Mouse (Mus musculus): Measurements from ENCODE around the gene Fitm1.

Gene Fitm1

DNA sequence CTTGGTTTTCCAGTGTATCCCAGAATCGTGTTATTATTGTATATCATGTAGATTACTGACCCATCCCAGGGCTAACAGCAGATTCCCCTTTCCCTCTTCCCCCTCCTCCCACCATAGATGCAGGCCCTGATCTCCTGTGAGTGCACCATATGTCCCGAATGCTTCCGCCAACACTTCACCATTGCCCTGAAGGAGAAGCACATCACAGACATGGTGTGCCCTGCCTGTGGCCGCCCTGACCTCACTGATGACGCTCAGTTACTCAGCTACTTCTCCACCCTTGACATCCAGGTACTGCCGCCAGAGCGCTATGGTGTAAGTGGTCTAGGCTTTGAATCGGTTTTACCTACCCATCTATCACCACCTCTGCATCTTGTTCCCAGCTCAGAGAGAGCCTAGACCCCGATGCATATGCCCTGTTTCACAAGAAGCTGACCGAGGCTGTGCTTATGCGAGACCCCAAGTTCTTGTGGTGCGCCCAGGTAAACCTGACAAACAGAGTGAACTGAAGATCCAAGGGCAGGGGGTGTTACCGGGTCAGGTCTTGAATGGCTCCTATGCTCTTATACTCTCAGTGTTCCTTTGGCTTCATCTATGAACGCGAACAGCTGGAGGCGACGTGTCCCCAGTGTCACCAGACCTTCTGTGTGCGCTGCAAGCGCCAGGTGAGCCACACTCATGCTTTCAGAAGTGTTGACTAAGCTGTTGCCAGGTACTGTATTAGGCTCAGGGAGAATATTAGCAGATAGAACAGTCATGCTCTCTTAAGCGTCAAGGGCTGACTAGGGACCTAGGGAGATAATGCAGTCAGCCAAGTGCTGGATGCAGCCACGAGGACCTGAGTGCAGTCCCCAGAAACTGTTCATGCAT is 23.3 kb downstream of the Fitm1 start:
- DNase-seq (ENCODE audit: low spot score) = no peak

DNA sequence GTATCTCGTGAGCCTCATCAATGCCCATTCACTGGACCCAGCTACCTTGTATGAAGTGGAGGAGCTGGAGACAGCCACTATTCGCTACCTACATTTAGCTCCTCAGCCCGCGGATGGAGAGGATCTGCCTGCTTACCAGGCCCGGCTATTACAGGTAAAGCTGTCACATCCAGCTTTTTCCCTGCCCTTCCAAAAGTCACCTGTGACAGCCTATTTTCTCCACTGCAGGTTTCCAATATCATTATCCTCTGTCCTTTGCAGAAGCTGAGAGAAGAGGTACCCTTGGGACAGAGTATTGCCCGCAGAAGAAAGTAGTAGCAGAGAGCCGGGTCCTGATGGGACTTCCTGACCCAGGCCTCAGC is 27.8 kb downstream of the Fitm1 start, which contains the start of gene Irf9:
TSS of gene Irf9 (plus strand) at position 301 of the 362 bp plus-strand sequence.
- DNase-seq (ENCODE audit: low spot score) = no peak

DNA sequence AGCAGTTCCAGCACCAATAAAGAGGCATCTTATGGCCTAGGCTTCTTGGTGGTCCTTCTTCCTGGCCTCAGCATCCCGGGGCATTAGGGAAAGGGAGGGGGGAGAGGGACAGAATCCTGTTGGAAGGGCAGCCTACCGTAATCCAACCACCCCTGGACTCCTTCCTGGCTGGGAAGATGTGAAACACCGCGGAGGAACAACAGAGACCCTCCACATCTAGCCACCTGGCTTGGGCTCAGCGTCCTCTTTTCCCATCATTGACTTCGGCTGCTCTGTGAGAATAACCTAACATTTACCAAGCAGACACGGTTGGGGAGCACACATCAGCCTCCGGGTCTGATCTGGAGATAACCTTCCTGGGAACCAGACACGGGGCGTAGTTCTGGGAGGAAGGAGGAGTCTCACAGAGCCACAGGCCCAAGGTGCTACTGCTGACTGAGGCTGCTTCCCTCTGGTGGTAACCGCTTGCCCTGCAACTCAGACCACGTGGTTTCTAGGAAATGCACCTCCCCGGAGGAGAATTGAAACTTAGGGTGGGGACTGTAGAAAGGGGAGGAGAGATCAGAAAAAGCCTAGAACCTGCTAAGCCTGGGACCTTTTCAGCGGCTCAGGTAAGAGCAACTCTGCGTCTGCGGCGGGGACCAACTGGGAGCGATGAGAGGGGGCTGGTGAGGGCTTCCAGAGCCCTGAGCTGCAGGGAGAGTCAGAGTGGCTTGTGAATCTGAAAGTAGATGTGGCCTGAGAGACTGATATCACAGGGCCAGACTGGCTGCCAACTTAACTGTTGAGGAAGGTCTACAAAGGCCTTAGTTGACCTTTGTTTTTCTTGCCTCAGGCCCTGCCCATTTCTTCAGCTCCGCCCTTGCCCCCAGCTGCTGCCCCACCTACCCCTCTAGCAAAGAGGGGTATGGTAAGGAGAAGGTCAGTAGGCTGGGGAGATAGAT is 28.5 kb downstream of the Fitm1 start:
- peak; percentile 84 for DNase-seq (ENCODE audit: low spot score)

DNA sequence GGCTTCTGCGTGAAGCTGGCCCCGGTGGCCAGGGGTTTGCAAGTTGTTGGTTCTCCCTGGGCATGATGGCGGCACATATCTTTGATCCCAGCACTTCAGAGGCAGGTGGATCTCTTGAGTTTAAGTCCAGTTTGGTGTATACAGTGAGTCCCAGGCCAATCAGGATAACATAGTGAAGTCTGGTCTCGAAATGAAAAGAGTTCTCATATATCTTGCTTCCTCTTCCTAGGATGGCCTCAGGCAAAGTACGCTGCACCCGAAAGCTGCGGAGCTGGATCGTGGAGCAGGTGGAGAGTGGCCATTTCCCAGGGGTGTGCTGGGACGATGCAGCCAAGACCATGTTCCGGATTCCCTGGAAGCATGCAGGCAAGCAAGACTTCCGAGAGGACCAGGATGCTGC is 29.4 kb downstream of the Fitm1 start:
- no peak for DNase-seq (ENCODE audit: low spot score)

DNA sequence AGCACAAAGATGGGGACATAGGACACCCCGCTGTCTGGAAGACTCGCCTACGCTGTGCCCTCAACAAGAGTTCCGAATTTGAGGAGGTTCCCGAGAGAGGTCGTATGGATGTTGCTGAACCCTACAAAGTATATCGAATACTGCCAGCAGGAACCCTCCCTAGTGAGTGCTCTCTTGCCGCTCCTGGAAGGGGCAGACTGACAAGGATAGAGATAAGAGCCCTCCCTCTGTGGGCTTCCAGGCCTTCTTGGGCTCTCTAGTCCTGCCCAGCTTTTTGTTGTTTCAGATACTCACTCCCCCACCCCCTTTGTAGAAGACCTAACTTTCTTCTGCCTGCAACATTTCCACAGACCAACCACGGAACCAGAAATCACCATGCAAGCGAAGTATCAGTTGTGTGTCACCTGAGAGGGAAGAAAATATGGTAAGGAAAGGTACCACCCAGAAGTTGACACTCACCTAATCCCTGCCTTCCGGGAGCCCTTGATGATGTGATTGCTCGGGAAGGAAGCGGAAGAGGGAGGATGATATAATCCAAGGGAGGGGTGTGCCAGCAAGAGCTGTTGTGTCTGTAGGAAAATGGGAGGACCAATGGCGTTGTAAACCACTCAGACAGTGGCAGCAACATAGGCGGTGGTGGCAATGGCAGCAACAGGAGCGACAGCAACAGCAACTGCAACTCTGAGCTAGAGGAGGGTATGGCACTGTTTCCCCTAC is 30.5 kb downstream of the Fitm1 start:
- DNase-seq (ENCODE audit: low spot score) = no peak

DNA sequence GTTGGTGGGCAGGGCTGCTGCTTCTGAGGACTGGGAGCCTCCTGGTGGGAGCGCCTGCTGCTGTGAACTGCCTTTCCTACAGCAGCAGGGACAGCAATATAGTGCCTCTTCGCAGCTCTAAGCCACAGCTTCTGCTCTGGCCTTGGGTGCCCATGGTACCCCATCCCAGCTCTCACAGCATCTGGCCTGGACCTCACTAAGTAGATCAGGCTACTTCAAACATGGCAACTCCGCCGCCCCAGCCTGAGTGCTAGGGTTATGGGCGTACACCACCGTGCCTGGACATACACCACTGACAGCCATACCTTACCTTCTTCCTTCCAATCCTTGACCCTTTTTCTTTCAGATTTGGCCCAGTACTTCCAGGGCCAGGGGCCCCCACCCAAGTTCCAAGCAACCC is 32.9 kb downstream of the Fitm1 start:
- no peak for DNase-seq (ENCODE audit: low spot score)

DNA sequence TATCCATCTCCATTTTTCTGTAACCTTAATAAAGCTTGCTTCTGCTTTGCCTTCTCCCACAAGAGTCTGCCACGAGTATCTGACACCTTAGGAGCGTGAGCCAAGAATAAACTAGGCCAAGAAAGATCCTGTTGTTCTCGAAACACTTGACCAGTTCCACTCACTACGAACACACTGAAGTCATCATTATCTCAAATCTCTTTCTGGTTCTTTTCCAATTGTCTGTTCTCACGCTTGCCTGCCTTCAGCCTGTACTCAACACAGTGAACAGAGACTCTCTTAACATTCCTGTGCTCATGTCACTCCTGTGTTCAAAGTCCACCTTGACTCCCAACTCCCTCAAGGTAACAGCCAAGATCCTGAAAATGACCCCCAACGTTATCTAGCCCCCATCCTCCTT is 37.9 kb downstream of the Fitm1 start:
- DNase-seq (ENCODE audit: low spot score) = no peak

DNA sequence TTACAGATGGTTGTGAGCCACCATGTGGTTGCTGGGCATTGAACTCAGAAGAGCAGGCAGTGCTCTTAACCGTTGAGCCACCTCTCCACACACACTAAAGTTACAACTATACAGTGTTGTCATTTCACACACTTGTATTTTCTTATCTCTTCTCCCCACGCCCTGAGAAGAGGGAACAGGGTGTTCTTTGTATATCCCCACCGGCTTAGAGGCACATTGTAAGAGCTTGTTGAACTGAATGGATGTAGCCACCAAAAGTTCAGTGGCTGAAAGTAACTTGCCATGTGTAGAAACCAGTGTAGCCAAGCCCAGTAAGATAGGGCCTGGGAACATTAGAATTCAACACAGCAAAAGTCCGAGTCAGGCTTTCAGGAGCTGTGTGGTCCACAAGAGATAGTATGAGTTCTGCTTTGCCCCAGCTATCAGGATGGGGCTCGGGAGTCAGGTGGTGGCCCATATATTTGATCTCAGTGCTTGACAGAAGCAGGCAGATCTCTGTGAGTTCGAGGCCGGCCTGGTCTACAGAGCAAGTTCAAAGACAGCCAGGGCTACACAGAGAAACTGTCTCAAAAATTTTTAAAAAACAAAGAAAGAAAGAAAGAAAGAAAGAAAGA is 39.3 kb downstream of the Fitm1 start:
- DNase-seq (ENCODE audit: low spot score) = no peak

DNA sequence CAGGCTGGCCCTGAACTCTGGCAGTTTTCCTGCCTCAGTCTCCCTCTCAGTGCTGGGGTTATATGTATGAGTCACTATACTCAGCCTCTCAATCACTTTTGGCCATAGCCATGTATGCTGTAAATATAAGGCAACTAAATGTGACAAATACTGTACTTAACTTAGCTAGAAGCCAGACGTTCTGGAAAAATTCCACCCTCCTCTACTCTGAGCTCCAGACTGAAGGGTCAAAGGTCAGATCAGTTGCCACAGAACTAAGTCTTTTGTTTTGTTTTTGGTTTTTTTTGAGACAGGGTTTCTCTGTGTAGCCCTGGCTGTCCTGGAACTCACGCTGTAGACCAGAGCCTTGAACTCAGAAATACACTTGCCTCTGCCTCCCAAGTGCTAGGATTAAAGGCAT is 40.5 kb downstream of the Fitm1 start:
- DNase-seq (ENCODE audit: low spot score) = no peak

DNA sequence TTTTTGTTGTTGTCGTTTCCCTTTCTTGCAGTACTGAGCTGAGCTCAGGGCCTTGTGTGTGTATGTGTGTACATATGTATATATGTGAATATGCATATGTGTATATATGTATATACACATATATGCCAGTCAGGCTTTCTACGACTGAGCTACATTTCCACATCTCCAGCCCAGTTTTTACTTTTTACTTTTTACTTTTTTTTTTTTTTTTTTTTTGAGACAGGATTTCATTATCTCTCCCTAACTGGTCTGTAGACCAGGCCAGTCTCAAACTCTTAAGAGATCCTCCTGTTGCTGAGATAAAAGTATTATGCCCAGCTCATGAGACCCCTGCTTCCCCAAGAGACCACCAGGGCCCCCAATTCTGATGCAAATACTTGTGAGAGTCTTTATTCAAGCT is 41.4 kb downstream of the Fitm1 start:
- DNase-seq (ENCODE audit: low spot score) = no peak

DNA sequence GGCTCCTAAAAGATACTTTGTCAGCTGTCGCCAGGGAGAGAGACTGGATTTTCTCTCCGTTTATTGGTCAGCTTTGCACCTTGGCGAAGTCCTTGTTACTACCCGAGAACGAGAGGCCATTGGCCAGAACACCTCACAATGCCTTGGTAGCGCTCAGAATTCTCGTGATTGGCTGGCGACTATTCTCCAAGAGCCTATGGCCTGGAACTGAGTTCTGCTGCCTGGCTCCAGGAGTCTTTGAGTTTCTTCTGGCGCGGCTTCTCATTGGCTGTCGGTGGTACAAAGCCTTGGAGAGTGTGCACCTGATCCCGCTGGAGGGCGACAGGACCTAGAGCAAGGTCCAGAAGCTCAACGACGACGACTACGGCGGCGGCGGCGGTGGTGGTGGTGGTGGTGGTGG is 42.4 kb downstream of the Fitm1 start, which contains the start of gene Rec8:
TSS of gene Rec8 (plus strand) at position 216 of the 400 bp plus-strand sequence.
- DNase-seq (ENCODE audit: low spot score) = no peak

DNA sequence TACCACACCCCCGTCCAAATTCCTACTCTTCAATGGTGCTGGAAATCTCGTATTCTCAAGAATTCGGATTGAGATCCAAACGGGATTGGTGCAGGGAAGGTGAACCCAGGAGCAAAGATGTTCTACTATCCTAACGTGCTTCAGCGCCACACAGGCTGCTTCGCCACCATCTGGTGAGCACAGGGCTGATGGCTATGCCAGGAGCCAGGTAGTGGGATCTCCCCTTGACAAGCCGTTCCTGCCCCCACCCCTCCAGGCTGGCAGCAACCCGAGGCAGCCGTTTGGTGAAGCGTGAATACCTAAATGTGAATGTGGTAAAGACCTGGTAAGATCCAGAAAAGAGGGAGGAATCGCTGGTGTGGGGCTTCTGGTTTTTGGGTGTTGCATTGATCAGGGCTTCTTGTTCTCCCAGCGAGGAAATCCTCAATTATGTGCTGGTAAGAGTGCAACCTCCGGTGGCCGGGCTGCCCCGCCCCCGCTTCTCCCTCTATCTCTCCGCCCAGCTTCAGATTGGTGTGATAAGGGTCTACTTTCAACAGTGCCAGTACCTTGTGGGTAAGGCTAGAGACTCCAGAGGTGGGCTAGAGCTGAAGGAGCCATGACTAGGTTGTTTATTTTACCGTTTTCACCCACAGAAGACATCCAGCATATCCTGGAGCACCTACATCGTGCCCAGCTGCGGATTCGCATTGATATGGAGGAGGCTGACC is 43.2 kb downstream of the Fitm1 start:
- DNase-seq (ENCODE audit: low spot score) = no peak
